Mouse (Mus musculus) kidney, postnatal 0 days (tissue): ENCODE data around the gene Arf3. TPM values are rescaled to one million over a fixed set of nuclear protein-coding genes. Genes with fewer than 3 reads are reported as not detected.

Experiments used
- ATAC-seq: fragments of 200-750 bp; cut with Nextera tagmentation; replicated peaks from 2 replicates; pipeline ENCODE4 v1.8.0; 2017; ENCODE audit warnings: low read depth, moderate number of reproducible peaks, moderate TSS enrichment, moderate library complexity; ENCODE audit not compliant: low FRiP score
- DNase-seq: peaks from one replicate; pipeline ENCODE4 v3.0.0-alpha.2; 2016; ENCODE audit warnings: low spot score
- H3K27ac ChIP-seq: fragments of 300-500 bp; sonication (generic); 2 replicates; pipeline ENCODE4 v1.5.1; 2014; ENCODE audit warnings: mild to moderate bottlenecking
- H3K27me3 ChIP-seq: fragments of 300-500 bp; sonication (generic); 2 replicates; pipeline ENCODE4 v1.6.1; 2014; ENCODE audit warnings: low read length, mixed read lengths; ENCODE audit not compliant: insufficient read depth
- H3K36me3 ChIP-seq: fragments of 300-500 bp; sonication (generic); 2 replicates; pipeline ENCODE4 v1.6.1; 2014; ENCODE audit warnings: low read length, mixed read lengths; ENCODE audit not compliant: insufficient read depth
- H3K4me1 ChIP-seq: fragments of 300-500 bp; sonication (generic); replicated peaks from 2 replicates; pipeline ENCODE4 v1.6.1; 2014; ENCODE audit warnings: antibody characterized with exemption, low read length, mixed read lengths; ENCODE audit not compliant: insufficient read depth
- H3K4me2 ChIP-seq: fragments of 300-500 bp; sonication (generic); 2 replicates; pipeline ENCODE4 v1.6.1; 2014; ENCODE audit warnings: mild to moderate bottlenecking, low read length, moderate library complexity, mixed read lengths
- H3K4me3 ChIP-seq: fragments of 300-500 bp; sonication (generic); replicated peaks from 2 replicates; pipeline ENCODE4 v1.5.1; 2014; ENCODE audit warnings: low read depth, low read length
- H3K9ac ChIP-seq: fragments of 300-500 bp; sonication (generic); 2 replicates; pipeline ENCODE4 v1.6.1; 2014; ENCODE audit warnings: low read depth, low read length
- H3K9me3 ChIP-seq: fragments of 300-500 bp; sonication (generic); replicated peaks from 2 replicates; pipeline ENCODE4 v1.6.1; 2016; ENCODE audit warnings: low read length, inconsistent platforms, mixed read lengths
- CTCF ChIP-seq: IDR thresholded peaks from 2 replicates; pipeline ENCODE4 v1.5.1; 2016; ENCODE audit warnings: antibody characterized with exemption, low read depth, mild to moderate bottlenecking, moderate library complexity
- WGBS: fragments of 180-500 bp; shearing (Covaris S2); extraction: QIAGEN DNeasy Blood & Tissue Kit; methylation state at CpG from one replicate; pipeline ENCODE4 v1.1.7; 2014; 5-methylcytosine and 5-hydroxymethylcytosine counted together
- polyA plus RNA-seq: library from polyadenylated mRNA; unstranded; fragments of >200 nt; fragmentation: Nextera tagmentation; extraction: Ambion mirVana; gene quantifications from 2 replicates; pipeline ENCODE4 v1.2.1, GENCODE M21; 2015

Gene Arf3
- polyA plus RNA-seq, 1 experiment from 2014 or later, result 39.6 TPM

GRCm38 (mm10) chr15:98689682-98690081 is 73.3 kb downstream of the Arf3 start:
- peaks cover 5% of the 10 kb centered on the region; the same call in 1 of the 2 replicates for H3K4me1 ChIP-seq
- no peak for TF ChIP-seq CTCF
- no peak overlapping the region for H3K4me3 ChIP-seq
- H3K27ac ChIP-seq, result no peak overlapping the region
- no peak overlapping the region for H3K4me2 ChIP-seq
- H3K9ac ChIP-seq, result no peak overlapping the region
- H3K27me3 ChIP-seq, result no peaks in the 10 kb centered on the region
- ATAC-seq (no peak), DNase-seq (no peak)
- WGBS, result 80% methylated on average over 2 of the region's 2 CpGs
- H3K9me3 ChIP-seq, result no peaks in the 10 kb centered on the region
- H3K36me3 ChIP-seq, result no peaks in the 10 kb centered on the region

Other genes starting within 250 kb of the Arf3 start
- gene Kansl2, start 228.9 kb downstream of the Arf3 start, polyA plus RNA-seq, result 87.1 and 96.3 TPM in 2 replicates
- 42.3 and 46.2 TPM in 2 replicates for gene Ccnt1, start 192.3 kb downstream of the Arf3 start, polyA plus RNA-seq
- gene 4930415O20Rik, start 192.2 kb downstream of the Arf3 start, polyA plus RNA-seq, result 0.30 and 0.62 TPM in 2 replicates
- gene Adcy6, start 153.1 kb downstream of the Arf3 start, polyA plus RNA-seq, result 16.8 and 17.0 TPM in 2 replicates
- 19.8 and 22.4 TPM in 2 replicates for gene Cacnb3, start 132.4 kb downstream of the Arf3 start, polyA plus RNA-seq
- gene Ddx23, start 100.3 kb downstream of the Arf3 start, polyA plus RNA-seq, result 14.6 and 17.6 TPM in 2 replicates
- 0.50 and 0.66 TPM in 2 replicates for gene Rnd1, start 85.8 kb downstream of the Arf3 start, polyA plus RNA-seq
- gene Ccdc65, start 55.0 kb downstream of the Arf3 start, polyA plus RNA-seq, result 0.74 and 0.75 TPM in 2 replicates
- 34.4 and 34.6 TPM in 2 replicates for gene Fkbp11, start 35.0 kb downstream of the Arf3 start, polyA plus RNA-seq
- gene Wnt10b, start 14.9 kb upstream of the Arf3 start, polyA plus RNA-seq, result not detected in 2 replicates
- not detected in 2 replicates for gene Wnt1, start 26.6 kb upstream of the Arf3 start, polyA plus RNA-seq
- gene Ddn, start 46.3 kb upstream of the Arf3 start, polyA plus RNA-seq, result 4.4 and 6.1 TPM in 2 replicates
- 83.1 and 94.5 TPM in 2 replicates for gene Prkag1, start 68.3 kb upstream of the Arf3 start, polyA plus RNA-seq
- gene Kmt2d, start 108.0 kb upstream of the Arf3 start, polyA plus RNA-seq, result 6.4 and 8.3 TPM in 2 replicates
- gene Rhebl1, start 131.3 kb upstream of the Arf3 start, polyA plus RNA-seq, result 15.4 and 15.7 TPM in 2 replicates
- gene Dhh, start 135.3 kb upstream of the Arf3 start, polyA plus RNA-seq, result 2.6 and 2.9 TPM in 2 replicates
- gene Lmbr1l, start 155.0 kb upstream of the Arf3 start, polyA plus RNA-seq, result 11.6 and 13.0 TPM in 2 replicates
- gene Tuba1b, start 171.4 kb upstream of the Arf3 start, polyA plus RNA-seq, result 903 and 1,010 TPM in 2 replicates
- not detected in 2 replicates for gene Gm49450, start 190.3 kb upstream of the Arf3 start, polyA plus RNA-seq
- 460 and 537 TPM in 2 replicates for gene Tuba1a, start 190.5 kb upstream of the Arf3 start, polyA plus RNA-seq